Mouse (Mus musculus) kidney, adult 2 months (tissue): ENCODE results near the gene D7Ertd443e.

Experiments
- CTCF ChIP-seq: fragments of 200-500 bp; conservative IDR thresholded peaks from 2 replicates; pipeline ENCODE4 v1.5.1; 2011; ENCODE audit warnings: low read depth, mild to moderate bottlenecking, control low read depth, low read length, moderate library complexity, mixed read lengths; ENCODE audit not compliant: insufficient read depth, insufficient read length
- POLR2A ChIP-seq: fragments of 200-500 bp; IDR thresholded peaks from one replicate; pipeline ENCODE4 v1.6.1; 2011; ENCODE audit warnings: low read depth, low read length, control low read depth

- TF ChIP-seq CTCF (no peak), POLR2A (no peak)
These were observed 112.5 kb downstream of the D7Ertd443e start for GRCm38 (mm10) chr7:134272956-134273355.
